Mouse (Mus musculus) intestine, embryonic 16.5 days (tissue): ENCODE measurements around the gene Gm10203. TPM values are rescaled to one million over a fixed set of nuclear protein-coding genes. Genes with fewer than 3 reads are reported as not detected.
"Not testable (repeated sequence)": the region's sequence is repeated elsewhere in the genome, so short reads cannot be mapped to it uniquely, and the experiment has no call there.

Experiments
- ATAC-seq: fragments of 200-750 bp; cut with Nextera tagmentation; 2 replicates; pipeline ENCODE4 v1.8.0; 2017; ENCODE audit warnings: moderate TSS enrichment, moderate library complexity
- H3K27ac ChIP-seq: fragments of 300-500 bp; sonication (generic); 2 replicates; pipeline ENCODE4 v1.5.1; 2014; ENCODE audit warnings: mild to moderate bottlenecking, low read length
- H3K27me3 ChIP-seq: fragments of 300-500 bp; sonication (generic); replicated peaks from 2 replicates; pipeline ENCODE4 v1.6.1; 2014; ENCODE audit warnings: low read length, control low read depth, mixed read lengths; ENCODE audit not compliant: control insufficient read depth, insufficient read depth
- H3K36me3 ChIP-seq: fragments of 300-500 bp; sonication (generic); 2 replicates; pipeline ENCODE4 v1.6.1; 2014; ENCODE audit warnings: low read length, control low read depth; ENCODE audit not compliant: control insufficient read depth, insufficient read depth
- H3K4me1 ChIP-seq: fragments of 300-500 bp; sonication (generic); 2 replicates; pipeline ENCODE4 v1.6.1; 2014; ENCODE audit warnings: low read length, control low read depth, mixed read lengths; ENCODE audit not compliant: control insufficient read depth, insufficient read depth
- H3K4me2 ChIP-seq: fragments of 300-500 bp; sonication (generic); 2 replicates; pipeline ENCODE4 v1.6.1; 2014; ENCODE audit warnings: low read depth, low read length, control low read depth
- H3K4me3 ChIP-seq: fragments of 300-500 bp; sonication (generic); 2 replicates; pipeline ENCODE4 v1.5.1; 2014; ENCODE audit warnings: mild to moderate bottlenecking, low read length
- H3K9ac ChIP-seq: fragments of 300-500 bp; sonication (generic); 2 replicates; pipeline ENCODE4 v1.6.1; 2014; ENCODE audit warnings: low read depth, low read length
- H3K9me3 ChIP-seq: fragments of 300-500 bp; sonication (generic); 2 replicates; pipeline ENCODE4 v1.6.1; 2016; ENCODE audit warnings: low read length, control low read depth; ENCODE audit not compliant: control insufficient read depth
- WGBS: fragments of 180-500 bp; shearing (Covaris S2); extraction: QIAGEN DNeasy Blood & Tissue Kit; methylation state at CpG from one replicate; pipeline ENCODE4 v1.1.7; 2014; 5-methylcytosine and 5-hydroxymethylcytosine counted together
- polyA plus RNA-seq: library from polyadenylated mRNA; unstranded; fragments of >200 nt; fragmentation: Nextera tagmentation; extraction: Ambion mirVana; gene quantifications from 2 replicates; pipeline ENCODE4 v1.2.1, GENCODE M21; 2015

Gene Gm10203
- polyA plus RNA-seq, 1 experiment from 2014 or later: not detected

GRCm38 (mm10) chr6:149168436-149168835 lies 38.5 kb downstream of the Gm10203 start:
- ATAC-seq: no peak
- peaks cover 3% of the 10 kb centered on the region for H3K36me3 ChIP-seq
- H3K4me3 ChIP-seq: no peak overlapping the region
- no peaks in the 10 kb centered on the region for H3K9me3 ChIP-seq
- WGBS: 98% methylated on average over 2 of the region's 2 CpGs
- H3K4me2 ChIP-seq: no peak overlapping the region
- H3K27ac ChIP-seq: no peak overlapping the region
- no peak overlapping the region for H3K9ac ChIP-seq
- H3K27me3 ChIP-seq: no peaks in the 10 kb centered on the region
- H3K4me1 ChIP-seq: no peaks in the 10 kb centered on the region

- 87% methylated on average over 4 of the region's 4 CpGs for WGBS
- not testable (repeated sequence) for H3K4me3 ChIP-seq, ATAC-seq, H3K27ac ChIP-seq, H3K4me1 ChIP-seq, H3K27me3 ChIP-seq, H3K9ac ChIP-seq, H3K36me3 ChIP-seq, H3K4me2 ChIP-seq, H3K9me3 ChIP-seq
Observed at GRCm38 (mm10) chr6:149169965-149170364, 40.0 kb downstream of the Gm10203 start.

GRCm38 (mm10) chr6:149173831-149174625 lies 44.1 kb downstream of the Gm10203 start:
- ATAC-seq: peak; percentile 65
- peak overlapping the region; percentile 53 for H3K27ac ChIP-seq
- 43% methylated on average over 4 of the region's 4 CpGs for WGBS

GRCm38 (mm10) chr6:149174932-149175570 lies 45.1 kb downstream of the Gm10203 start:
- WGBS: 86% methylated on average over 3 of the region's 3 CpGs
- Histone ChIP-seq H3K9me3 (peaks cover 3% of the 10 kb centered on the region; the same call in 1 of the 2 replicates), H3K4me2 (no peak overlapping the region), H3K4me3 (no peak overlapping the region), H3K27ac (0 out of 2 replicates have a peak overlapping the region, but pooled peaks have one; percentile 1), H3K36me3 (peaks cover 25% of the 10 kb centered on the region), H3K9ac (no peak overlapping the region), H3K27me3 (no peaks in the 10 kb centered on the region), H3K4me1 (no peaks in the 10 kb centered on the region; the same call in 1 of the 2 replicates)
- no peak for ATAC-seq

More at GRCm38 (mm10) chr6:149173831-149174625, 44.1 kb downstream of the Gm10203 start:
- Histone ChIP-seq H3K4me2 (no peak overlapping the region), H3K9me3 (peaks cover 3% of the 10 kb centered on the region; the same call in 1 of the 2 replicates), H3K36me3 (peaks cover 19% of the 10 kb centered on the region), H3K4me3 (no peak overlapping the region), H3K9ac (no peak overlapping the region), H3K4me1 (no peaks in the 10 kb centered on the region; the same call in 1 of the 2 replicates), H3K27me3 (no peaks in the 10 kb centered on the region)

GRCm38 (mm10) chr6:149179064-149179463 lies 49.1 kb downstream of the Gm10203 start:
- Histone ChIP-seq H3K4me2 (no peak overlapping the region), H3K4me3 (no peak overlapping the region), H3K27ac (no peak overlapping the region), H3K9me3 (peaks cover 3% of the 10 kb centered on the region; the same call in 1 of the 2 replicates), H3K36me3 (peaks cover 36% of the 10 kb centered on the region), H3K9ac (no peak overlapping the region), H3K4me1 (no peaks in the 10 kb centered on the region; the same call in 1 of the 2 replicates), H3K27me3 (no peaks in the 10 kb centered on the region)
- no peak for ATAC-seq

Other genes starting within 250 kb of the Gm10203 start
- 12.1 and 14.1 TPM in 2 replicates for gene Caprin2, start 233.9 kb upstream of the Gm10203 start, polyA plus RNA-seq
- 76.8 and 88.5 TPM in 2 replicates for gene Sinhcaf, start 183.7 kb upstream of the Gm10203 start, polyA plus RNA-seq
- 7.4 and 9.1 TPM in 2 replicates for gene Dennd5b, start 28.5 kb upstream of the Gm10203 start, polyA plus RNA-seq
- 16.1 and 17.1 TPM in 2 replicates for gene Etfbkmt, start 9.7 kb downstream of the Gm10203 start, polyA plus RNA-seq
- 20.4 and 21.7 TPM in 2 replicates for gene Amn1, start 58.5 kb downstream of the Gm10203 start, polyA plus RNA-seq
- gene Resf1, start 179.2 kb downstream of the Gm10203 start, polyA plus RNA-seq: 26.8 and 30.5 TPM in 2 replicates